In the genomic region with DNA sequence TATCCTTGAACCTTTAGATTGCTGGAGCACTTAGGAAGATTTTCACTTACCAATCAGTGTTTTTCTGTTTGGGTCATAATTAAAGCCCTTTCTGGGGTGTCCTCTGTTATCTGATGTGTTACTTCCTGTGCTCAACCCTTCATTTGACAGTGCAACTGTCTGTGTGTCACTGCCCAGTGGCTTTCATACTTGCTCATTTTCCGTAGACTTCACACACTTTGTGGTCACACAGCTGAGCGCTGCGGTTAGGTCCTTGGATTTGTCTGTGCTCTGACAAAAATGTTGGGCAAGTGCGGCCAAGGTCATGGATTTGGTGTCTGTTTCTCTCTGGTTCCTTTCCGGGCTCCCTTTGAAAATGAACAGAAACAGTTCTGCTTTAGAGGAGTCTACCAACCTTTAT, we compare ENCODE assay signal across 18 mouse cellular contexts.
DNase-seq lines count a peak whose midpoint lies in the region; ATAC-seq and TF ChIP-seq lines count a peak whose summit lies in the region.
"Had no signal": no experiment of that assay in that cellular context is flagged by ENCODE, and none has a peak within 500 bp of the region (broad histone marks: within the 10 kb centered on the region; RNA-seq: fewer than 3 reads in every experiment).

No protein-coding gene starts in this region.

- peak; percentile 62 for ATAC-seq in G1E (ENCODE audit: extremely low read depth, insufficient number of reproducible peaks, low FRiP score, poor library complexity, severe bottlenecking)
- ATAC-seq in monocyte, adult 5-6 weeks (replicated peaks; ENCODE audit: insufficient number of reproducible peaks, low FRiP score, low TSS enrichment, poor library complexity, severe bottlenecking) = 0 out of 2 replicates have a peak, but pooled peaks have one; percentile 35
- ATAC-seq: forebrain, postnatal 0 days; hindbrain, embryonic 16.5 days; midbrain, embryonic 15.5 days had no signal

- H3K4me3 ChIP-seq in lung, adult 2 months (replicated peaks; ENCODE audit: extremely low read depth, low read depth, low read length) = no peak overlapping the region
- no peak overlapping the region for H3K4me3 ChIP-seq in G1E (ENCODE audit: low read depth, low read length)
- H3K4me3 ChIP-seq: erythroblast, embryonic 14.5 days; limb, embryonic 10.5 days; midbrain, embryonic 15.5 days; neural tube, embryonic 15.5 days; stomach, embryonic 15.5 days had no signal

- no peak for TF ChIP-seq POLR2A in lung, adult 2 months (IDR thresholded peaks at IDR 0.05; ENCODE audit: borderline replicate concordance, extremely low read depth, low read depth, low read length)

- 74% methylated on average over 5 of the region's 5 CpGs for WGBS in lung, adult 2 months

- no peaks in the 10 kb centered on the region for H3K4me1 ChIP-seq in lung, adult 2 months (ENCODE audit: control insufficient read depth, insufficient read depth, low read length)
- H3K4me1 ChIP-seq in G1E (ENCODE audit: insufficient read depth, low read depth, low read length) = peaks cover 20% of the 10 kb centered on the region
- H3K4me1 ChIP-seq: limb, embryonic 10.5 days; midbrain, embryonic 15.5 days; neural tube, embryonic 15.5 days; stomach, embryonic 15.5 days had no signal

- no peaks in the 10 kb centered on the region for H3K27me3 ChIP-seq in G1E (ENCODE audit: insufficient read depth, low read length)
- H3K27me3 ChIP-seq: midbrain, embryonic 15.5 days; neural tube, embryonic 15.5 days; stomach, embryonic 15.5 days had no signal

- no peak for TF ChIP-seq CTCF in lung, adult 2 months (IDR thresholded peaks at IDR 0.05; ENCODE audit: insufficient read depth, low read length)
- no peak for TF ChIP-seq CTCF in G1E (IDR thresholded peaks at IDR 0.05; ENCODE audit: low read depth, low read length)

- H3K9me3 ChIP-seq in G1E (replicated peaks) = no peaks in the 10 kb centered on the region
- H3K9me3 ChIP-seq: limb, embryonic 10.5 days; midbrain, embryonic 15.5 days; neural tube, embryonic 15.5 days; stomach, embryonic 15.5 days had no signal

- H3K36me3 ChIP-seq in G1E (replicated peaks) = peaks cover 61% of the 10 kb centered on the region
- H3K36me3 ChIP-seq: stomach, embryonic 15.5 days had no signal

- DNase-seq in lung, postnatal 10 days = peak; percentile 17
- no peak for DNase-seq in lung, adult 2 months
- no peak for DNase-seq in G1E (ENCODE audit: low spot score)
- DNase-seq in adrenal gland, postnatal 36 days = peak; percentile 76 to 86
- DNase-seq in retina, embryonic 14.5 days (ENCODE audit: low spot score) = no peak
- no peak for DNase-seq in cerebellum, postnatal 10 days
- no peak for DNase-seq in lung, adult 18-20 months
- DNase-seq: cerebellum, adult 11 months; forebrain, postnatal 0 days; lung, postnatal 14 days; right cerebral cortex, postnatal 4 days had no signal

Comparison
In these comparisons a context has a peak if more than half of its experiments do, and no peak if none do; other contexts are left out.
1. DNase-seq: peak in lung, postnatal 10 days (single experiment) and adrenal gland, postnatal 36 days (2 of 2); none in lung, adult 2 months (single experiment), G1E (single experiment), retina, embryonic 14.5 days (single experiment), cerebellum, postnatal 10 days (0 of 2) and lung, adult 18-20 months (0 of 2).